Mouse (Mus musculus): ENCODE data around the gene Rnf217. TPM values are rescaled to one million over a fixed set of nuclear protein-coding genes. Genes with fewer than 3 reads are reported as not detected.
A peak's percentile ranks its signal among the peaks of the same experiment; 100 is the strongest.

The Rnf217 gene
- polyA plus RNA-seq, 1 experiment from 2014 or later: 0.89 TPM

DNA sequence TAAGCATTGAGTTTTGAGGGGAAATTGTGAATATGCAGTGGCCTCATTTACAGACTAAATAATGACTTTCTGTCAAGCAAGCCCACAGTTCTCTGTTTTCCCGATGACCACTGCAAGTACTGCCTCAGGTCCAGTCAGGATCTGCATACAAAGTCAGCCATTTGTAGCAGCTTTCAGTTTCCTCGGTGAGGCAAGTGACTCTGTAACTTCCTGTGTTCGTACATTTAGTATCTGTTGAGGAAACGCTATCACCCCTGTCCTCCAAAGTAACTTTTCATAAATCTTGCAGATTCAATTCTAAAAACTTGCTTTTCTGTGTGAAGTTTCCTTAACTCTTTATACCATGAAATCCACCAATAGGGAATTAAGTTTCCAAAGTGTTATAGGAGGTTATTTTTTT, 143.6 kb downstream of the Rnf217 start:
- no peak for ATAC-seq (ENCODE audit: low FRiP score, low TSS enrichment)
- Histone ChIP-seq H3K9ac (replicated peaks; ENCODE audit: low read length) (no peak overlapping the region), H3K4me3 (ENCODE audit: low read length) (no peak overlapping the region), H3K27me3 (ENCODE audit: insufficient read depth, low read length) (no peaks in the 10 kb centered on the region), H3K36me3 (ENCODE audit: insufficient read depth, low read length) (no peaks in the 10 kb centered on the region), H3K4me1 (ENCODE audit: insufficient read depth, low read length) (0 out of 2 replicates have a peak, but pooled peaks cover 3% of the 10 kb centered on the region), H3K4me2 (replicated peaks; ENCODE audit: low read depth, low read length) (no peak overlapping the region), H3K27ac (ENCODE audit: low read length) (no peak overlapping the region), H3K9me3 (ENCODE audit: low read length) (no peaks in the 10 kb centered on the region)
- 63% methylated on average over 4 of the region's 4 CpGs for WGBS

DNA sequence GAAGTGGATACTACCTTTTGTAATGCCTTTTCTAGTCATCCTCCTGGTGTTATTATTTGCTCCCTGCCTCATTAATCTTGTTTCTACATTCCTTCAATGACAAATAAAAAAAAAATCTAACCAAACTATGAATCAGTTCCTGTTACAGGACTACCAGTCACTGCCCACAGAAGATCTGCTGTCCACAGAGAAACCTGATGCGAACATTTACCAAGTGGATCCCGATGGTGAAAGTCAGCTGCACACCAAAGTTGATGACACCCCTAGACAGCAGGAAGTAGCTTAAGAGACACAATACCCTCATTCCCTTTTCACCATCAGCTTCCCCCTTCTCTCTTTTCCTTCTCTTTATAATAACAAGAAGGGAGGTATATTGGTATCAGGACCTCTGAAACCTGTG, 145.9 kb downstream of the Rnf217 start:
- H3K27ac ChIP-seq (ENCODE audit: low read length): no peak overlapping the region
- 81% methylated on average over 2 of the region's 2 CpGs for WGBS
- H3K9ac ChIP-seq (replicated peaks; ENCODE audit: low read length): no peak overlapping the region
- no peaks in the 10 kb centered on the region for H3K9me3 ChIP-seq (ENCODE audit: low read length)
- H3K4me1 ChIP-seq (ENCODE audit: insufficient read depth, low read length): 0 out of 2 replicates have a peak, but pooled peaks cover 3% of the 10 kb centered on the region
- H3K36me3 ChIP-seq (ENCODE audit: insufficient read depth, low read length): no peaks in the 10 kb centered on the region
- no peak overlapping the region for H3K4me3 ChIP-seq (ENCODE audit: low read length)
- H3K4me2 ChIP-seq (replicated peaks; ENCODE audit: low read depth, low read length): no peak overlapping the region
- no peaks in the 10 kb centered on the region for H3K27me3 ChIP-seq (ENCODE audit: insufficient read depth, low read length)
- no peak for ATAC-seq (ENCODE audit: low FRiP score, low TSS enrichment)

DNA sequence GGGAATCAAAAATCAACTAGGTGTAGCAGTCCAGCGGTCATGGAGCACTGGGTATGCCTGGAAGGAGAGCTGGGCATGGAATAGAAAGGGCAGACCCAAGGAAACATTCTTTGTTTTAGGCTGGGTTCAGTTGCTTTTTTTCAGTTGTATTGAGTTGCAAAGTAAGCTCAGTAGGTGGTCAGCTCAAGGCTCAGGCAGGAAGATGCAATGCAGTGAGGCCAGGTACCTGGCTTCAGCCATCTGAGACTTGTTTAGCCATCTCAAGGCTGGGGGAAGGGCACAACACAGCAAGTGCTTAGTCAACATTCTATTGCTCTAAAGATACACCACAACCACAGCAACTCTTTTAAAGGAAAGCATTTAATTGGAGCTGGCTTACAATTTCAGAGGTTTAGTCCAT, 152.2 kb downstream of the Rnf217 start:
- 69% methylated on average over 1 of the region's 1 CpGs for WGBS
- Histone ChIP-seq H3K4me1 (ENCODE audit: insufficient read depth, low read length) (no peaks in the 10 kb centered on the region), H3K9me3 (ENCODE audit: low read length) (no peaks in the 10 kb centered on the region), H3K9ac (replicated peaks; ENCODE audit: low read length) (no peak overlapping the region), H3K4me2 (replicated peaks; ENCODE audit: low read depth, low read length) (no peak overlapping the region), H3K4me3 (ENCODE audit: low read length) (no peak overlapping the region), H3K36me3 (ENCODE audit: insufficient read depth, low read length) (no peaks in the 10 kb centered on the region), H3K27ac (ENCODE audit: low read length) (no peak overlapping the region), H3K27me3 (ENCODE audit: insufficient read depth, low read length) (no peaks in the 10 kb centered on the region)
- ATAC-seq (ENCODE audit: low FRiP score, low TSS enrichment): no peak

DNA sequence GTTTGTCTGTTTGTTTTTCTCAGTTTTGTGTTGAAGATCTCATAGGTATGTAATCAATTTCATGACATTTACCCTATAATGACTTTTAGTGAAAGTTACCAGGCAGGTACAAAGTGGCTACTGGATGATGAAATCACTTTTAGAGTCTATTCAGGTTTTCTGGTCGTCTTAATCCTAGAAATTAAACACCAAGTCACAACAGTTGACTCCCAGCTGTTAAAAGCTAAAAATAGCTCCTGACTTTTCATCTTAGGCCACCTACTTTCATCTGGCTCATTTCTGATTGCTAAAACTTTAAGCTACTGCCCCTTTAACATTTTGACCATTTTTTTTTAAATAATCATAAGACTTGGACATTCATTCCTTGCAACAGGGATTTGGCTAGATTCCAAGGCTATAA, 161.9 kb downstream of the Rnf217 start:
- Histone ChIP-seq H3K4me1 (ENCODE audit: insufficient read depth, low read length) (no peaks in the 10 kb centered on the region), H3K4me2 (replicated peaks; ENCODE audit: low read depth, low read length) (no peak overlapping the region), H3K36me3 (ENCODE audit: insufficient read depth, low read length) (no peaks in the 10 kb centered on the region), H3K27me3 (ENCODE audit: insufficient read depth, low read length) (no peaks in the 10 kb centered on the region), H3K4me3 (ENCODE audit: low read length) (no peak overlapping the region), H3K27ac (ENCODE audit: low read length) (no peak overlapping the region), H3K9me3 (ENCODE audit: low read length) (no peaks in the 10 kb centered on the region), H3K9ac (replicated peaks; ENCODE audit: low read length) (no peak overlapping the region)
- WGBS: 39% methylated on average over 1 of the region's 1 CpGs
- ATAC-seq (ENCODE audit: low FRiP score, low TSS enrichment): no peak

DNA sequence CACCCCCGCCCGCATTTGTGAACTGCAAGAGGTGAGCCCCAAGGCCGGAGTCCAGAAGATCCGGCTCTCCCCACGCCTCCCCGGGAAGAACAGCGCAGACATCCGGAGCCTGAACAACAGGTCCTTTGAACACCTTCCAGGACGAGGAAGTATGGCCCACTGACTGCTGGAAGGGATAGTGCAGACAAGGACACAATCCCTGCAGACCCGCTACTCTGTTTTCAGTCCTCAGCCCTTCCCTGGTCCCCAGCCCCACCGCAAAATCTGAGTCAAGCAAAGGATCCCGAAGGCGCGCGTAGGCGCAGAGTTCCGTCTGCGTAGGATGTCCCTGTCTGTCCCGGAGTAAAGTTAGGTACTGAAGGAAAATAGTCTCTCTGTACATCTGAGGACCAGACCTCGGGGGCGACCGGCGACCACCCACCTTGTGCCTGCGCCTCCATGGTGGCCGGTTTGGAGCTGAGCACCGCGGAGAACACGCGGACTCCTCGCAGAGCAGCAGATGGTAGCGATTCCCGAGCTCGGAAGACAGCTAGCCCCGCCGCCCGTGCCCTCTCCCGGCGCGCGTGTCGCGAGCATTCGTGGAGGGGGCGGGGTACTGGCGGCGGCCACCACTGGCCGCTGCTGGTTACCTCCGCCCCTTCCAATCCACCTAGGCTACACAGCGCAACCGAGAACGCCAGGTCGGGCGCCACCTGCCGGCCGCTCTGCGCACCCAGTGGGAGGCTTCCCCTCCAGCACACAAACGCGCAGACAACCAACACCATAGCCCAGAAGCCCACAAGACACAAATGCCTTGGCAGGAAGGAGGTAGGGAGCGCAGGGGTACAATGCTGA, 163.5 kb downstream of the Rnf217 start, which contains the start of gene Tpd52l1:
Tpd52l1 (minus strand) TSS at position 668 of the 834 bp plus-strand sequence.
- H3K9ac ChIP-seq (replicated peaks; ENCODE audit: low read length): peak within 1 kb of the TSS; percentile 71
- no peaks in the 10 kb centered on the region for H3K4me1 ChIP-seq (ENCODE audit: insufficient read depth, low read length)
- WGBS: 1% methylated on average over 59 of the region's 59 CpGs
- no peaks in the 10 kb centered on the region for H3K9me3 ChIP-seq (ENCODE audit: low read length)
- peak; percentile 99 for ATAC-seq (ENCODE audit: low FRiP score, low TSS enrichment)
- H3K4me2 ChIP-seq (replicated peaks; ENCODE audit: low read depth, low read length): peak within 1 kb of the TSS; percentile 72
- peak within 1 kb of the TSS; percentile 57 for H3K4me3 ChIP-seq (ENCODE audit: low read length)
- H3K27ac ChIP-seq (ENCODE audit: low read length): peak within 1 kb of the TSS; percentile 32; the same call in 1 of the 2 replicates
- H3K36me3 ChIP-seq (ENCODE audit: insufficient read depth, low read length): no peaks in the 10 kb centered on the region
- no peaks in the 10 kb centered on the region for H3K27me3 ChIP-seq (ENCODE audit: insufficient read depth, low read length)

DNA sequence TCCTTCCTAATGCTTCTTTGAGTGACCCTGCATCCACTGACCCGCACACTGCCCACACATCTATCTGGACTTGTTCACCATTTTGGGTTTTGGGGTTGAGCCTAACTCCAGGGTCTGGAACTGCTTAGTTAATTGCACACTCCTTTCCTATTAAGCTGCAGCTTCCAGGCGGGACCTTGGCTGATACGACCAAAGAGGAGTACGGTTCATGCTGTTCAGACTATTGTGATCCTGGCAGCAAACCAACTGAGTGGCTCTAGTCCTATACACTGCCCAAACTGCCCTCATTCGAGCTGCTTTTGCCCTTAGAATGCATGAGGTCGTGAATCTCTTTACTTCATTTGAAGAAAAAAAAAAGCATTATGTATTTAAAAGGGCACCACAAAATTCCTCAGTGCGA, 164.8 kb downstream of the Rnf217 start:
- 78% methylated on average over 7 of the region's 7 CpGs for WGBS

More for the DNA sequence above, 164.8 kb downstream of the Rnf217 start:
- no peak for ATAC-seq (ENCODE audit: low FRiP score, low TSS enrichment)
- Histone ChIP-seq H3K9me3 (ENCODE audit: low read length) (no peaks in the 10 kb centered on the region), H3K9ac (replicated peaks; ENCODE audit: low read length) (no peak overlapping the region), H3K4me1 (ENCODE audit: insufficient read depth, low read length) (no peaks in the 10 kb centered on the region), H3K27ac (ENCODE audit: low read length) (no peak overlapping the region), H3K27me3 (ENCODE audit: insufficient read depth, low read length) (no peaks in the 10 kb centered on the region), H3K4me3 (ENCODE audit: low read length) (no peak overlapping the region), H3K4me2 (replicated peaks; ENCODE audit: low read depth, low read length) (no peak overlapping the region), H3K36me3 (ENCODE audit: insufficient read depth, low read length) (no peaks in the 10 kb centered on the region)

Other genes with a start within 250 kb of the Rnf217 start
- gene Tpd52l1, start 163.2 kb downstream of the Rnf217 start, polyA plus RNA-seq (2015; fragmentation: Nextera tagmentation; extraction: Ambion mirVana): 31.7 and 35.8 TPM in 2 replicates